Mouse (Mus musculus): ENCODE results near the gene Zbtb41. TPM values are rescaled to one million over a fixed set of nuclear protein-coding genes. Genes with fewer than 3 reads are reported as not detected.

The Zbtb41 gene
- polyA plus RNA-seq, 1 experiment from 2014 or later = 10.1 TPM

GRCm38 (mm10) chr1:139494630-139495029 is 72.5 kb downstream of the Zbtb41 start:
- H3K4me3 ChIP-seq = no peak overlapping the region
- H3K4me2 ChIP-seq (replicated peaks) = no peak overlapping the region
- no peak overlapping the region for H3K9ac ChIP-seq
- H3K9me3 ChIP-seq = no peaks in the 10 kb centered on the region
- H3K27ac ChIP-seq = no peak overlapping the region
- H3K27me3 ChIP-seq = no peaks in the 10 kb centered on the region
- peaks cover 38% of the 10 kb centered on the region for H3K36me3 ChIP-seq
- no peak for ATAC-seq (ENCODE audit: low FRiP score, low read depth)
- H3K4me1 ChIP-seq = no peaks in the 10 kb centered on the region
- WGBS = 84% methylated on average over 3 of the region's 3 CpGs

DNA sequence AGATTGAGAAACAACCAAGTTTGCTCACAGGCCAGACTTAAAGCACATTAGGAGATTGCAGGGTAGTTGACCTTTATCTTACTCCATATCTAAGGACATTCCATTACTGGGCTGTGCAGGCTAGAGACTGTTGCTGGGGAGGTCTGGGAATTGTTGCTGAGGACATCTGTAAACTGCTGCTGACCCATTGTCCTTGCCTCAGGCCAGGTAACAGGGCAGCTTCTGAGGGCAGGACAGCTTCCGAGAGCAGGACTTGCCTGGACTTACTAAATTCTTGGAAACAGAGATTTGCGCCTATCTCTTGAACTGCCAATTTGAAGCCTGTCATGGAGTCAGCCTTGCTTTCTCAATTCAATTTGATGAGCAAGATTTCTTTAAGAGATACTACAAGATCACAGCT is 73.3 kb downstream of the Zbtb41 start:
- Histone ChIP-seq H3K27me3 (no peaks in the 10 kb centered on the region), H3K27ac (no peak overlapping the region), H3K4me2 (replicated peaks) (no peak overlapping the region), H3K4me1 (no peaks in the 10 kb centered on the region), H3K36me3 (peaks cover 31% of the 10 kb centered on the region), H3K9ac (no peak overlapping the region), H3K9me3 (no peaks in the 10 kb centered on the region), H3K4me3 (no peak overlapping the region)
- no peak for ATAC-seq (ENCODE audit: low FRiP score, low read depth)
- WGBS = 87% methylated on average over 2 of the region's 2 CpGs

DNA sequence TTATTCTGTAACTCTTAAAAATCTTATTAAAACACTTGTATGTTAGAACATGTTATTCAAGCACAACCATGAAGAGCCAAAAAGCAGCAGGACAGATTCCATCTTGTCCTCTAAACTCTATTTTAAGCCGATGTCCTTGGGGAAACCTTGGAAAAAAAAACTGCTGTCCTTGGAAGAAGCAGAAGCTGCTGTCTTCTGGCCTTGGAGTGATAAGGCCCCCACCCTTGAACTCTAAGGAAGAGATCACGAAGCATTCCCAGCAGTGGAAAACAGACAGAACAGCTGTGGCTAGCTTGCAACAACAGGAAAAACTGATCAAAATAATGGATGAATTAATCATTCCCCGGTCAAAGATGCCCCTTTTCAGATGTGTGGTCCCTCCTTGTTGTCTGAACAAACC is 74.1 kb downstream of the Zbtb41 start:
- Histone ChIP-seq H3K27me3 (no peaks in the 10 kb centered on the region), H3K9ac (no peak overlapping the region), H3K4me1 (no peaks in the 10 kb centered on the region), H3K9me3 (no peaks in the 10 kb centered on the region), H3K4me2 (replicated peaks) (no peak overlapping the region), H3K27ac (no peak overlapping the region), H3K36me3 (peaks cover 26% of the 10 kb centered on the region), H3K4me3 (no peak overlapping the region)
- 90% methylated on average over 3 of the region's 3 CpGs for WGBS
- ATAC-seq (ENCODE audit: low FRiP score, low read depth) = no peak

GRCm38 (mm10) chr1:139499751-139500150 is 77.7 kb downstream of the Zbtb41 start:
- no peaks in the 10 kb centered on the region for H3K4me1 ChIP-seq

GRCm38 (mm10) chr1:139501258-139501752 is 79.2 kb downstream of the Zbtb41 start, which contains the start of gene F13b:
Gene F13b, plus strand, starts transcription at chr1:139501702.
- H3K36me3 ChIP-seq = no peaks in the 10 kb centered on the region
- 91% methylated on average over 3 of the region's 3 CpGs for WGBS
- no peak within 1 kb of the TSS for H3K4me3 ChIP-seq
- no peaks in the 10 kb centered on the region for H3K4me1 ChIP-seq
- H3K27ac ChIP-seq = no peak within 1 kb of the TSS
- no peaks in the 10 kb centered on the region for H3K27me3 ChIP-seq
- no peak within 1 kb of the TSS for H3K9ac ChIP-seq
- no peak within 1 kb of the TSS for H3K4me2 ChIP-seq (replicated peaks)
- ATAC-seq (ENCODE audit: low FRiP score, low read depth) = no peak
- H3K9me3 ChIP-seq = no peaks in the 10 kb centered on the region

More at GRCm38 (mm10) chr1:139499751-139500150, 77.7 kb downstream of the Zbtb41 start:
- Histone ChIP-seq H3K27me3 (no peaks in the 10 kb centered on the region), H3K36me3 (peaks cover 2% of the 10 kb centered on the region), H3K9ac (no peak overlapping the region), H3K4me2 (replicated peaks) (no peak overlapping the region), H3K4me3 (no peak overlapping the region), H3K27ac (no peak overlapping the region), H3K9me3 (no peaks in the 10 kb centered on the region)
- no peak for ATAC-seq (ENCODE audit: low FRiP score, low read depth)

Other genes with a start within 250 kb of the Zbtb41 start
- gene Crb1, start 45.2 kb upstream of the Zbtb41 start, polyA plus RNA-seq (2015; fragmentation: Nextera tagmentation; extraction: Ambion mirVana) = 0.08 TPM in 1 of 2 replicates, not detected in the other
- gene Aspm, start 32.5 kb downstream of the Zbtb41 start, polyA plus RNA-seq (2015; fragmentation: Nextera tagmentation; extraction: Ambion mirVana) = 15.8 and 16.8 TPM in 2 replicates
- gene F13b, start 79.4 kb downstream of the Zbtb41 start, polyA plus RNA-seq (2015; fragmentation: Nextera tagmentation; extraction: Ambion mirVana) = not detected in 2 replicates
- gene Cfhr1, start 138.0 kb downstream of the Zbtb41 start, polyA plus RNA-seq (2015; fragmentation: Nextera tagmentation; extraction: Ambion mirVana) = not detected in 2 replicates

Measured in limb, embryonic 13.5 days (tissue).